Mouse (Mus musculus): Measurements from ENCODE around the gene Mapkap1. TPM values are rescaled to one million over a fixed set of nuclear protein-coding genes. Genes with fewer than 3 reads are reported as not detected.
A peak's percentile ranks its signal among the peaks of the same experiment; 100 is the strongest.

Mapkap1 gene
- total RNA-seq, 2 experiments from 2014 or later, result 72.6 to 77.1 TPM

DNA sequence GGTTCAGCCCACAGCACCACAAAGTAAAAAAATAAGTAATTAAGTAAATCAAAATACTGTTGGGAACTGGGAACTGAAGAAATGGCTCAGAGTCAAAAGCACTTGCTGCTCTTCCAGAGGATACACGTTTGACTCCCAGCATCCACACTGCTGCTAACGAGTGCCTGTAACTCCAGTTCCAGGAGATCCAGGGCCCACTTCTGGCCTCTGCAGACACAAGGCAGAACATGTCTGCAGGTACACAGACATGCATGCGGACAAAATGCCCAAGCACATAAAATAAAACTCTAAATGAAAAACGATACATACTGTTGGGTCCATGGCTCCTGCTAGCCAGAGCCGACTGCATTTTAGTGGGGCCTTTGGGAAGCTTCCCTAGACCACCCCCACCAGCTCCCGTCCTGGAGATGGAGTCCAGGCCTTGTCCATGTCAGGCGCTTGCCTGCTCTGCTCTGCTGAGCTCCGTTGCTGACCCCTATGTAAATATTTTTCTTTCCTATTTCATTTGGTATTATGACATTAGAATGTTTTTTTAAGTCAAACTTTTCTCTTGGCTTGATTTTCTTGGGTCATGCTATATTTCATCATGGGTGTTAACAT is 185.9 kb downstream of the Mapkap1 start:
- DNase-seq, result no peak

DNA sequence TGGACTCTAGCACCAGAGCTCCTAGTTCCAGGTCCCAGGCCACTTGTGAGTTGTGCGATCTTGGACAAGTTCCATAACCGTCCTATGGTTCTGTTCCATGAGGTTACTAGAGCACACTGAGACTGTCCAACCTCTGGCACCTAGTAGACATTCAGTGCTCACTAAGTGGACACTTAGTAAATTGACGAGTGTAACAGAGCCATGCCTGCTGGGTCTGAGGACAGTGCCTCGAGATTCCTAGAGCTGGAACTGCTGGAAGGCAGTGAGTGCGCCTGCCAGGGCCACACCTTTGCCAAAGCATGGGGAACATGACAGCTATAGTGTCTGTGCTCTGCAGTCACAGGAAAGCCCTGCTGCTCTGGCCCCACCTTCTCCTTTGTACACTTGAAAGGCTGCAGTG is 187.4 kb downstream of the Mapkap1 start:
- peak; percentile 49 for DNase-seq

DNA sequence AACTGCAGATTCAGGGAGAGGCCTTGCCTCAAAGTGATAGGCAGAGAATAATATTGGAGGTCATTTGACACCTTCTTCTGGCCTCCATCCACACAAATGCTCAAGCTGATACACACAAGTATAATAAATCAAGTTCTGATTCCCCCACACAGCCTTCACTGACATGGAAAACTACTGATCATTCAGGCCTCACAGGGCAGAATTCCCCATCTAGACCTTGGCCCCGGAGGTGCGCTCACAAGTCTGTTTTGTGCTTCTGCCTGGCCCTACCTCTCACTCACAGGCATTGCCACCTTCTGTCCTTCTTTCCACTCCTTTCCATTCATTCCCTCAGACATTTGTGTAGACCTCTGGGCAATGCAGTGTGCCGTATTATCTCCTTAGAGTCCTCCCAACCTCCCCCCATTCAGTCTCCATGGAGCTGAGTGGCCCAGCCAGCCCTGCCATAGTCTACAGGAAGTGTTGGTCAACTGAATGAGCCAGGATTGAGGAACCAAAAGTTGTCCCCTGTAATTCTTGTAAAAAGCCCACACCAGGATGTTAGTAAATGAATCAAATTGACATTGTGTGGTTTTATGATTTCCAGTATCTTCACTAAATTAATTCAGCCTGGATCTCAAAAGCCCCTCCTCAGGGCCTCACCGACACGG is 193.2 kb downstream of the Mapkap1 start:
- DNase-seq, result no peak

DNA sequence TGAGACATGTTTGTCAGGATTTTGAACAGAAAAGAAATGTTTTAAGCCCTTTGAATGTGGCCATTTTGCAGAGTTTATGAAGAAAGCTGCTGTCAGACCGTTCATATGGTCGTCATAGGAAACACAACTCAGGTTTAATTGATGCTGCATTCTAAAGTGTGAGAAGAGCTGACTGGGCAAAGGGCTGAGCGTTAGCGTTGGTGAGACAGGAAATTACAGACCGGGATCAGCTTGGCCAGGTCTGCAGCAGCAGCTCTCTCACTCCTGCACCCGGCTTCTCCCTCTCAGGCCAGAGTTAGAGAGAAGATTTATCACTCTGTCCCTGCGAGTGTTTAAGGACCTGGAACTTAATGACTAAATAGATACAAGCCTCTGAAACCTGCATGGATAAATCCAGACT is 194.2 kb downstream of the Mapkap1 start:
- no peak for DNase-seq

DNA sequence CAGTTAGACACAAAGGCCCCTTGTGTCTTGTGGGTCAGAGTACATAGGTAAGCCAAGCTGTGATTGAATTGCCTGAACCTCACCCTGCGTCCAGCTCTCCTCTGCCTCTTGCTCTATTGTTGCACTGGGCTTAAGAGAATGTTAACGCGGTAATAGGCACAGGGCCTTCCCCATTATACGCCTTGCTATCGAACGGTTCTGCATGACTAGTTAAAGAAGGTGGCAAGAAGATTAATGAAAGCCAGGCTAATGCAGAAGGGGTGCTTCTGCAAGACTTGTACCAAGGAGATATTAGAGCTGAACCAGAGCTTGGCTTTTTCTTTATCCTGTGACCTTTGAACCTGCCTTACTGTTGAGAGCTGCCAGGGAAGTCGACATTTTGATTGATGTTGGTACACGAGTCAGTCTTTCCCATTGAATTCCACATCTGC is 195.6 kb downstream of the Mapkap1 start:
- DNase-seq, result no peak

DNA sequence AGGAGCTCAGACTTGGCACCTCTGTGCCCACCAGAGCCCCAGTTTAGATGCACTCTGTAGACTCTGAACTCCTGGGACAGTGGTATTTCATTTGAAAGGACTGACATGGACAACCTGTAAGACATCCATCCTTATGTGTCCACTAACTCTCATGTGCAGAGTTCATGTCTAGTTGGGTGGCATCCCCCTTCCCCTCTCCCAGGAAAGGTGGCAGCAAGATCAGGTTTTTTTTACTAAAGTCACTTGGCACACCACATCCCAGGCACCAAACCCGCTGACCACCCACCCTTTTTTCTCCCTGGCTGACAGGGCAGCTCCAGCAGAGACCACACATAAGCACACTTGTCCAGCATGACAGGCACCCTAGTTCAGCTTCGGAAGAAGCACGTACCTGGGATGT is 196.3 kb downstream of the Mapkap1 start:
- no peak for DNase-seq

DNA sequence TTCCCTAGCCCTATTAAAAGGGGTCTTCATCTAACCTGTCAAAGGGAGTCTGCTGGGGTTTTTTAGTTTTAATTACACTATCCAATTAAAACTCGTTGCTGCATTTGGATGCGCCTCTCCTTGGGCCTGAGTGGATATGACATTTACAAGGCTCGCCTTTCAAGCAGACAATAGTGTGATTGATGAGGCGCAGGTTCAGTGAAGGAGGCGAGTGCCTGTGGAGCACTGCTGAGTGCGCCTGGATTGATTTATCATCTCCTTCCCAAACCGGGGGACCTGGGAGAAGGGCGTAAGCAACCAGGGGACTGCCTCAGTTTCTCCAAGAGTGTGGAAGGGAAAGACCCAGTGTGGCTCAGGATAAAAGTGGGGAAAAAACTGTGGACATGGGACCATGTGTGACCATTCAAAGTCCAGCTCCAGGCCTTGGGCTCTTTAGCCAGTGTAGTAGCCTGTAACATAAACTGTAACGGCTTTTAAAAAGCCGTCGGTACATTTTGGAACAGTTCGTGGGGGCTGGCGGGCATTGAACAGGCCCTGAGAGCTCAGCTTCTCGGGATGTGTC is 197.2 kb downstream of the Mapkap1 start:
- DNase-seq, result no peak

DNA sequence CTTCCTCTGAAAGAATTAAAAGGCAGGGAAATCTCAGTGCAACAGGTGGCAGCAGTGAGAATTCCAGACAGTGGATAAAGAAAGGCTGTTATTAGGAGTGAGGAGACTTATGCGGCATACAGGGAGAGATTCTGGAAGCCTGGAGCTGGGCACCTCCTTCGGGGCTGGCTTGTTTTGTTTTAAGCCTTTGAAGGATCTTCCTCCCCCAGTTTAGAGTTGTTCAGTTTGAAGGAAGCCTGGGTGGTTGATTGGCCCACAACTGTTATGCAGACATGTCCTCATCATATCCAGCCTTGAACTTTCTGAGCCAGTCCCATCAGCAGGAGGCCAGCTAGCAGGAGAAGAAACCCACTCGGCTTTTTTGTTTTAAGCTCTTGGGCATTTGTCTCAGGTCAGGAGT is 198.5 kb downstream of the Mapkap1 start:
- DNase-seq, result no peak

DNA sequence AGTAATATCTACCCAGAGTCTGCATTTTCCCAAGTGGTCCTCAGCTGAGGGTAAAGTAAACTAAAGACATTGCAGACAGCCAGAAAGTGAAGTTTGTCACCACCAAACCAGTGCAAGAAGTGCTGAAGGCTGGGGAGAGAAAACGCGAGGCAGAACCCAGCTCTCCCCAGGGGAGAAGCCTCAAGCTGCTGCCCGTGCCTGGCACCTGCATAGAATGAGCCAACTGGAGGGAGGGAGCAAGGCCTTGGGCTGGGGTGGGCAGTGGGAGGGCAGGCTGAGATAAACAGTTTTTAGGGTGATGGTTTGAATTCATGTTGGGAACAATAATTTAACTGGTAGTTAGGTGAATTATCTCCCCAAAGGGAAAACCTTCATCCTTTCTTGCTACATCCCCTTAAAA is 202.3 kb downstream of the Mapkap1 start:
- DNase-seq, result no peak

DNA sequence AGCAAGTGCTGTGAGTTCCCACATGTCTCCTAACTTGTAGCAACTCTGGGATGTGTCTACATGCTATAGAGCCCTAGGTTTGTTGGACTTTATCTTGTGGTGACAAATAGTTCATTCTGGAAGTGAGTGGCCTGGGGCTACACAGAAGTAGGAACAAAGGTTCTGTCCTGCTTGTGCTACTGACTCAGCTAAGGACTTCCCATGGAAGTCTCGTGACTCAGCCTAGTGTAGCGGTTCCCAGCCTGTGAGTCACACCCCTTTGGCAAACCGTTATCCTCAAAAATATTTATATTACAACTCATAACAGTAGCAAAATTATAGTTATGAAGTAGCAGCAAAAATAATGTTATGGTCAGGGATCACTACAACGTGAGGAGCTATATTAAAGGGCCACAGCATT is 202.9 kb downstream of the Mapkap1 start:
- DNase-seq, result no peak

DNA sequence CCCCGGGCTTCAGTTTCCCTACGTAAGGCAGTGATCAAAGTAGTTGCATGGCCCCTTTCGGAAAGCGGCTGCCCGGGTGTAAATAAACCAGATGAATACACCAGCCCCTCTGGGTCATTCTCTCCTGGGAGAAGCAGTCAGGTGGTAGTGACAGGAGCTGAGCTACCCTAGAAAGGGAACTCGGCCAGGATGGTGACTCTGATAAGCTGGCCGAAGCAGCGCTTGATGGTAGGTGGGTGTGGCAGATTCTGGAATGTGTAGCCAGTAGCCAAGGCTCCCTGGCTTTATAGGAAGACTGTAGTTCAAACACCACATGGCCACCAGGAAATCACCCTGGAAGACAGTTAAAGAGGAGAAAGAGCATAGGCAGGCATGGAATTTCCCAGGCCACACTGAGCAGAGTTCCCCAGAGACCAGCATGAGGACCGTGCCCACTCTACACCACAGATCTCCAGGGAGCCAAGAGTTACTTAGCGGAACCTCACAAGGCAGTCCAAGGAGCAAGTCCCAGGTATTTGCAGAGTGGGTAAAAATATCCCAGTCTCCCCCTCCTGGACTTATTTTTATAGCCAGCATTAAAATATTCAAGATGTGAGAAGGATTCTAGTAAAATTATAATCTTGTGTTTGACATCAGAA is 214.3 kb downstream of the Mapkap1 start:
- DNase-seq, result no peak

DNA sequence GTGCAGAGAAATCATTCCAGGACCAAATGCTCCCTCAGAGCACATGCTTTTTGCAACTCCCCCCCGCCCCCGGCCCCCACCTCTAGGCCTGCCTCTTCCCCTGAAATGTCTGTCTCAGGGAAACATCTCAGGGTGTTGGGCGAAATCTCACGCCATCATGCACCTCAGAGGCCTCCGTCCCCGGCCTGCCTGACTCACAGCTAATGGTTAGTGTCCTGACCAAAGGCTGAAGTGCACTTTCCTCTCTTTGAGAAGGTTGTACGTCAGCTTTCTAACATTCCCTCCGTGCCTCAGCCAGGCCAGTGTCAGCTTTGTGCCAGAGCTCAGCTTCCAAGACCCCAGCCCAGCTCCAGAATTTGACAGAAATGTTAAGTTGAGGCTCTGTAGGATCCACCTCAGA is 214.9 kb downstream of the Mapkap1 start:
- DNase-seq, result no peak

DNA sequence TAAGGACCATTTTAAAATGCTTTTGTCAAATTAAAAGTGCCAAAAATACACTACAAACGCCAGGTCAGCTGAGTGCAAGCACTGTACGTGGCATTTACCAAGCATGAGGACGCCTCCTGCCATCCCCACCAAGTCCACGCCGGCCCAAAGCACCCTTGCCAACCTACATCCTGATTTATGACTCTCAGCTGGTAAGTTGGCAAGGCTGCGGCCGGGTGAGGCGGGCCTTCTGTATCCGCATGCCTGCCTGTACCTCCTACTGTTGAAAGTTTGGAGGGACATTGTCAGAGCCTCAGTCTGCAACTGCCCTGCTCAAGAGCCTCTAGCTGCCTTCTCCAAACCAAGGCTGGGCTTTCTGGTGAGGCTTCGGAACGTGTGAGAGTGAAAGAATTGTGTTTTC is 215.9 kb downstream of the Mapkap1 start:
- no peak for DNase-seq

DNA sequence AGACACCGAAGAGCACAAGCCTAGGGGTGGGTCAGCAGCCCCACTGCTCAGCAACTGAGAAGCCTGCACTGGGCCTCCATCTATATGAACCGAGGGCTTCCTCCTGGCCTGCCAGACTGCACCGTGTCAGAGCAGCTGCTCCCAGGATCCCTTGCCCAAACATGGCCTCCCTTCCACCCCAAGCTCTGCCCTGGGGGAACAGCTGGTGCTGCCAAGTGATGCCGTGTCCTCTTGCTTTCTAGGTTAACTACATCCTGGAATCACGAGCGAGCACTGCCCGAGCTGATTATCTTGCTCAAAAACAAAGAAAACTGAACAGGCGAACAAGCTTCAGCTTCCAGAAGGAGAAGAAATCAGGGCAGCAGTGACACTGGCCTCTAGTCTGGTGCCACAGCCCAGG is 216.6 kb downstream of the Mapkap1 start:
- no peak for DNase-seq

DNA sequence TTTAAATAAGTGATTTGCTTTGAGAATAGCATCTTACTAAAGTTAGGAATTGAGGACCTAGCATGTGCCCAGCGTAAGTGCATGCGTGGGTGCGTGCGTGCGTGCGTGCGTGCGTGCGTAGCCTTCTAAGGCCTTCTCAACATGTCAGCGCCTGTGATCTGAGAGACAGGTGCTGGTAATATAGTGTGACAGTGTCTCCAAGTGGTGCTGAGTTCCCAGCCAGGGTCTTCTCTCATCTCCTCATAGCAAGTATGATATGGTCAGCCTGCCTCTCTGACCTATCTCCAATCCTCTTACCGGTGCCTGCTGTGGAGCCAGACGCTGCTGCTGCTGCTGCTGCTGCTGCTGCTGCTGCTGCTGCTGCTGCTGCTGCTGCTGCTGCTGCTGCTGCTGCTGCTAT is 217.5 kb downstream of the Mapkap1 start:
- no peak for DNase-seq

DNA sequence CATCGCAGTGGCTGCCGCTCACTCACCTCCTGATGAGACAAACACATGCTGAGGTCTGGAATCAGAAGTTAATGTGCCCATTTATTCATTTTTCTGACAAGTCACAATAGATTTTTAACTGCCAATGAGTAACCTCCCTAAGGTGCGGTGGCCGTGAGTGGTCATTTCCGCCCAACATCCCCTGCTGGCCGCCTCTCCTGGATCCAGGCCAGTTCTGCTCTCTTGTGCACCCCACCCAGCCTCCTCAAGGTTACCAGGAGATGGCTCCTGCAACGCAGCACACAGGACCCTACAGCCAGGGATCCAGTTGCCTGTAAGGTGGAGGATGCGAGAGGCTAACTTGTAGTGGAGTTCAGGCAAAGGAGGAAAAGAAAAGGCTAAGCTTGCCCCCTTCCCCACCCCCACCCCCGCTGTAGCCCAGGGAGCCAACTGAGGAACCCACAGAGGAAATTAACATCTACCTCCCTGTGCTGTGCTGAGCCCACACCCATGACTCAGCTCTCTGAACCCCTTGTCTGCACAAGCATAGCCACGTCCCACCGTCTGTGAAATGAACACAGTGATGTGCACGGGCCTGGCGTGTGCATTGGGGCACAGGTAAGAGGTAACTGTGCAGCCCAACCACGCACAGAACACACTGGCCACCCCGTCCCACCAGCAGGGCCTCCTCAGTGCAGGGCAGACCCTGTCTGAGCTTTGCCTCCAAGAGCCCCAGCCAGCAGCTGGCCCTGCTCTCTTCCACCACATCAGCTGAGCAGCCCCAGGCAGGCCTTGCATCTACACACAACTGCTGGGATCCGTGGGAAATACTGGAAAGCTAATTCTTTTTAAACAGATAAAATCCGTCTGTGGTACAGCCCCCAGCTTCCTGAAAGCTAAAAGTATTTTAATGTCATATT is 221.0 kb downstream of the Mapkap1 start:
- peak; percentile 51 for DNase-seq

DNA sequence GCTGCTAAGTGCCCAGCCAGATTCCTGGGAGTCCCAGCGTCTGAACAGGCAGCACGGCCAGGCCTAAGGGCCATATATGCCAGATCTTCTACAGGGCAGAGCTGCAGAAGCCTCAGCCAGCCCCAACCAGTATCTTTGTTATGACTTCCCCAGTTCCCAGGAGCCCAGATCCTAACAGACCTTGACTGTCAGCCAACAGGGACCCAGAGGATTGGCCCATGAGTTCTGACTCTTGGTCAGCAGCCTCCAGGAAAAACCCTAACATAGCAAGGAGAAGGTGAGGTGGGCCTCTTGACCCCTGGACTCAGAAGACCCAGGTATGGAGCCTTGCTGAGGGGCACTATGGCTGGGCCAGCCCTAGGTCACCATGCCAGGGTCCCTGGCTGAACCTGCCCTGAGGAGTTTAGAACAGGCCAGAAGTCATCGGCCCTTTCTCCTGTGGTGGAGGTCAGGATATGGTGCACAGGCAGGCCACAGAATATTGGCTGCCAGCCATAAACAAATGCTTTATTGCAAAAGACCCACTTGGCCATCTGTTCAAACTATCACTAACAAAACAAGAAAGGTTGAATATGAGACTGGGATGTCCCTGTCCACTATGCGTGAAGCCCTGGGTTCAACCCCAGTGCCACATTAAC is 222.5 kb downstream of the Mapkap1 start:
- DNase-seq, result no peak

DNA sequence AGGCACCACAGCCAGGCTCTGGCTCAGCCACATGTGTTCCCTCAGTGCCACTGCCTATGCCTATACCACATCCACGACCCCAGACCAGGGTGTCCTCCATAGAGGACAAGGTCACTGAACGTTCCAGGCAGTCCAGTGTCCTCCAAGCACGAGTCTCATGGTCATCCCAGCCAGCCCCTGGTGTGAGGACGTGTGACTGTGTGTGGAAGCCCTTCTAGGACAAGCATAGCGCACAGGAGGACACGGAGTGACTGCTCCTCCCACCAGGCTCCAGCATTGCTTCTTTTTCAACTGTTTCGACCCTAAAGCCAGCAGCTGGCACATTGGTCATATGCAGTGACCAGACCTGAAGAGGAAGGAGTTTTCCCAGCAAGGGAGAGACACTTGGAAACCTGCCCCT is 223.2 kb downstream of the Mapkap1 start:
- DNase-seq, result no peak

DNA sequence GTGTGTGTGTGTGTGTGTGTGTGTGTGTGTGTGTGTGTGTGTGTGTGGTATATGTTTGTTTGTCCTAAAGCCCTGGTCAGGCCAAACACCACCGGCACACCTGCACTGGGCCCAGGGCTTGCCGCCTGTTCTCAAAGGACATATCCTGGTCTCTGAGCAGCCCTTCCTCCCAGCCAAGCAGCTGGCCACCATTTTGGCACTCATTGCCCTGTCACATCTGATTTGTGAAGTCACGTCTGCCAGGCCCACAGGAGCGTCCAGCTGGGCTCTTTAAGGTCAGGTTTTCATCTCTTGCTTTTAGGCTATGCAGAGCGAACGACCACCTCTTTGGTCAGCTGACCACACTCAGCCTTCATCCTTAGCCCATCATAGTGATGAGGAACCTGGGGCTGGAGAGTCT is 223.9 kb downstream of the Mapkap1 start:
- DNase-seq, result no peak

DNA sequence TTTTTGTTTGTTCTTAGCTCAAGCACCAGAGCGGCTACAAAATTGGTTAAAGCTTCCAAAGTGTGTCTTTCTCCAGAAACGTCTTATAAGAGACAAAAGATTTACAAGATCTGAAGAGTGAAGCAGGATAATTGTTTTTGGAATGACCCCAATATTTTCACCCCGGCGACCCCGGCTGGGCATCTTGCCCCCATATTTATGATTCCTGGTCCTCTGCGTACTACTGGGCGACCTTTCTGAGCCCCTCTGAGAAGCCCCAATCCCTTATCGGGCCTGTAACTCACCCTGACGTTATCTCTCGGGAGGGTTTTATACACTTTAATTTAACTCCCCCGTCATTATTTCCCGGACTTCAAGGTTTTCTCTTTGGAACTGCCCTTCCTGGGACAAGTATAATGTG is 225.5 kb downstream of the Mapkap1 start:
- DNase-seq, result no peak

DNA sequence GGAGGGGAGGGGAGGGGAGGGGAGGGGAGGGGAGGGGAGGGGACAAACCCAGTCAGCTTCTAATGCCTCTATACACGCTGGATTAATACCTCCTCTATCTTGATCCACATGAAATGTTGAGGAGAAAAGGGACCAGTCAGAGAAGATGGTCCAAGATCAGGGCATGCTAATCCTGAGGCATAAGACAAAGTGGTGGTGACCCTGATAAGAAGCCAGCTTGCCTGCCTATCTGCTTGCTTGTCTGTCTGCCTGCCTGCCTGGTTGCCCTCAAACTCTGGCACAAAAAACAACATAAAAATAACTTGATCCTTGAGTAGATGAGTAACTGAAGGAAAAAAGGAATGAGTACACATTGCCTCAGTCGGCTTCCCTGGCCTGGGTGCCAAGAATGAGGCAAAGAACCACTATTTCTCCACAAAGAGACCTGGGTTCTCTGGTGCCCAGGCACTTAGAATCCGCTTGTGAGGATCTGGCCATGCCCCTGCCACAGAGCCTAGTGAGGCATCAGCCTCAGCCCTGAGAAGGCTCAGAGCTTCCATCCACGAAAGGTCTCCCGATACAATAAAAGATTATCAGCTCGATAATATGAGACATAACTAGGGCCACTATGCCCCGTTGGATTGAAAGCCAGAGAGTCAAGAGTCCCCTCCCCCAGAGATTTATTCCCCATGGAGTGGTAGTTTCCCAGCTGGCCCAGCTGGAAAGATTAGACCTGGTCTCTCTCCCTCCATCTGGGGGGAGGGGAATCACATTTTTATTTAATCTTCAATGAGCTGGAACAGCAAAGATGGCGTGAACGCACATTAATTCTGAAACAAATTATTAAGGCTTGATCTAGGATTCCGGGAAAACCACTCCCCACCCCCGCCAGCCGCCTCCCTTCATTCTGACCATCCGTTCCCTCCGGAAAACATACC is 228.9 kb downstream of the Mapkap1 start:
- DNase-seq, result no peak
